Mouse (Mus musculus): Measurements from ENCODE around the gene Fnip1.

GRCm38 (mm10) chr11:54521927-54522528, 84.0 kb downstream of the Fnip1 start:
- TF ChIP-seq CTCF (IDR thresholded peaks at IDR 0.05; ENCODE audit: extremely low read depth, insufficient read depth, low read length) (no peak), POLR2A (IDR thresholded peaks at IDR 0.05; ENCODE audit: extremely low read depth, insufficient read depth, low read length) (no peak)
